Mouse (Mus musculus) limb, embryonic 15.5 days (tissue): Measurements from ENCODE around the gene 4921539E11Rik. TPM values are rescaled to one million over a fixed set of nuclear protein-coding genes. Genes with fewer than 3 reads are reported as not detected.

Experiments
- ATAC-seq: fragments of 200-750 bp; cut with Nextera tagmentation; 2 replicates; pipeline ENCODE4 v1.8.0; 2017; ENCODE audit warnings: low read depth, moderate TSS enrichment; ENCODE audit not compliant: insufficient number of reproducible peaks, low FRiP score, low TSS enrichment
- H3K27ac ChIP-seq: fragments of 300-500 bp; sonication (generic); 2 replicates; pipeline ENCODE4 v1.5.1; 2015; ENCODE audit warnings: moderate library complexity, mild to moderate bottlenecking, inconsistent platforms
- H3K27me3 ChIP-seq: fragments of 300-500 bp; sonication (generic); 2 replicates; pipeline ENCODE4 v1.6.1; 2015; ENCODE audit warnings: inconsistent platforms
- H3K36me3 ChIP-seq: fragments of 300-500 bp; sonication (generic); 2 replicates; pipeline ENCODE4 v1.6.1; 2015; ENCODE audit warnings: inconsistent platforms
- H3K4me1 ChIP-seq: fragments of 300-500 bp; sonication (generic); 2 replicates; pipeline ENCODE4 v1.6.1; 2015; ENCODE audit warnings: inconsistent platforms
- H3K4me2 ChIP-seq: fragments of 300-500 bp; sonication (generic); 2 replicates; pipeline ENCODE4 v1.6.1; 2015; ENCODE audit warnings: mild to moderate bottlenecking, inconsistent platforms
- H3K4me3 ChIP-seq: fragments of 300-500 bp; sonication (generic); 2 replicates; pipeline ENCODE4 v1.5.1; 2015; ENCODE audit warnings: mild to moderate bottlenecking, inconsistent platforms
- H3K9ac ChIP-seq: fragments of 300-500 bp; sonication (generic); 2 replicates; pipeline ENCODE4 v1.6.1; 2015; ENCODE audit warnings: inconsistent platforms
- H3K9me3 ChIP-seq: fragments of 300-500 bp; sonication (generic); 2 replicates; pipeline ENCODE4 v1.6.1; 2016; ENCODE audit warnings: inconsistent platforms
- WGBS: fragments of 180-500 bp; shearing (Covaris S2); methylation state at CpG from one replicate; pipeline ENCODE4 v1.1.7; 2015; 5-methylcytosine and 5-hydroxymethylcytosine counted together
- polyA plus RNA-seq: library from polyadenylated mRNA; unstranded; fragments of >200 nt; fragmentation: Nextera tagmentation; extraction: Ambion mirVana; gene quantifications from 2 replicates; pipeline ENCODE4 v1.2.1, GENCODE M21; 2015

The 4921539E11Rik gene
- polyA plus RNA-seq, 1 experiment from 2014 or later, result not detected

GRCm38 (mm10) chr4:103192421-103192820, 98.2 kb downstream of the 4921539E11Rik start:
- no peak overlapping the region for H3K4me3 ChIP-seq
- 84% methylated on average over 2 of the region's 2 CpGs for WGBS
- no peaks in the 10 kb centered on the region for H3K4me1 ChIP-seq
- no peak overlapping the region for H3K4me2 ChIP-seq
- peaks cover 69% of the 10 kb centered on the region for H3K36me3 ChIP-seq
- H3K27me3 ChIP-seq, result no peaks in the 10 kb centered on the region
- H3K9me3 ChIP-seq, result no peaks in the 10 kb centered on the region
- H3K9ac ChIP-seq, result no peak overlapping the region
- no peak for ATAC-seq
- H3K27ac ChIP-seq, result no peak overlapping the region

GRCm38 (mm10) chr4:103188786-103189640, 101.7 kb downstream of the 4921539E11Rik start:
- Histone ChIP-seq H3K36me3 (peaks cover 67% of the 10 kb centered on the region), H3K9ac (no peak overlapping the region), H3K27me3 (no peaks in the 10 kb centered on the region), H3K4me2 (no peak overlapping the region), H3K4me1 (no peaks in the 10 kb centered on the region), H3K9me3 (no peaks in the 10 kb centered on the region), H3K4me3 (no peak overlapping the region), H3K27ac (no peak overlapping the region)
- WGBS, result 69% methylated on average over 8 of the region's 8 CpGs
- ATAC-seq, result no peak

Other genes with a start within 250 kb of the 4921539E11Rik start
- gene Mier1, start 176.5 kb downstream of the 4921539E11Rik start, polyA plus RNA-seq, result 43.2 and 48.6 TPM in 2 replicates
- 3.5 and 4.2 TPM in 2 replicates for gene Wdr78, start 176.3 kb downstream of the 4921539E11Rik start, polyA plus RNA-seq
- gene Slc35d1, start 75.7 kb downstream of the 4921539E11Rik start, polyA plus RNA-seq, result 9.9 and 11.4 TPM in 2 replicates
- gene Oma1, start 22.9 kb upstream of the 4921539E11Rik start, polyA plus RNA-seq, result 14.1 and 18.6 TPM in 2 replicates